Mouse (Mus musculus) neural tube, embryonic 10.5 days (tissue): Measurements from ENCODE around the gene Hoxa13.

Experiments used
- DNase-seq: peaks from one replicate; pipeline ENCODE4 v3.0.0-alpha.2; 2017; ENCODE audit warnings: low spot score; ENCODE audit errors: extremely low spot score

Hoxa13 gene

DNA sequence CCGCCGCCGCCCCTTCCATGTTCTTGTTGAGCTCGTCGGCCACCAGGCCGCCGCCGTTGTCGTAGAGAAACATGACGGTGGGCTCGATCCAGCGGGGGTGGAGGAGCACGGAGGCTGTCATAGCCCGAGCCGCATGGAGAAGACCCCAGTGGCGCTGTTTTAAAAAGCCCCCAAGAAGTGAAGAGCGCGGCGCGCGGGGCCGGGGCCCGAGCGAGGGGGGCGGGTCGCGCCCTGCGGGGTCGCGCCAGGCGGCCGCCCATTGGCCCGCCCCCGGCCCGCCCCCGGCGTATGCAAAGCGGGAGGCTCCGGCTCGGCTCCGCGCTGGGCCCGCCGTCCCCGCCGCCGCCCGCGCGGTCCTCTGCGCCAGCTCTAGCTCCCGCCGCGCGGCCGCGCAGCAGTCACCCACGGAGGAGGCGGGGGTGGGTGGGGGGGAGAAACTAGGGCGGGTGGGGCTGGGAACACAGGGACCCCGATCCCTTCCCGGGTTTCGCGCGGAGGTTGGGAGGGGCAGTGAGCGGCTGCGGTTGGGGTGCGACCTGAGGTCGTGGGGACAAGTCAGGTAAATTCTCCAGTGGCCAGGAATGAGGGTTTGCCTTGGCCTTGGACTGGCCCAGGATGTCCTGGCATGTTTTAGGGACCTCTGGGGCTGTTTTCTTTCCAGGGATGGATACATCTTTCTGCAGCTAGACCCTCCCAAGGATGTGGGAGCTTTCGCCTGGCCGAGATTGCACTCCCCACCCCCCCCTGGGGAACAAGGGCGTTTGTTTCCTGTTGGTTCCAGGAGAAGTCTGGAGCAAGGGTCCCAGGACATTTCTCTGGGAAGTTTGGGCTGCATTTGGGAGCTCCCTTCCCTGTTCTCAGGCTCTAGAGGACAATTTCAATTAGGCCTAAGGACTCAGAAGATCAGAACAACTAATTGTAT is at the start of gene Hoxa13:
Gene Hoxa13 (minus strand): TSS at position 227 of the 922 bp plus-strand sequence.
- DNase-seq: peak; percentile 71

DNA sequence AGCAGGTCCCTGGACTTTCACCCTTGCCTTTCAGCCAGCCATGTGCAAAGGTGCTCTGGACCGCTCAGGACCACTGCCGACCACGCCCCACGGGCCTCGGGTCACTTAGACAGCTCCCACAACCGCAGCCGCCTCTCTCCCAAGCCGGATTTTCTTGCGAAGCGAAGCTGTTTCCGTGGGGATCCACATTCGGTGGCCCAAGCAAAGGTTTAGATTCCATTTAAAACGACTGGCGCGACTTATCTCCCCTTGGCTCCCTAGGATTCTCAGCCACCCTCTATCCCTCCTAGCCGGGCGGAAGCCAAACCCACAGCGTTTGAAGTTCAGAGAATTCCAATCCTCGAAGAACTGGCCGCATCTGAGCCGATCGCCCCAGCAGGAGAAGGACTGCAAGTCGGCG is 49.7 kb upstream of the Hoxa13 start:
- peak; percentile 59 for DNase-seq

DNA sequence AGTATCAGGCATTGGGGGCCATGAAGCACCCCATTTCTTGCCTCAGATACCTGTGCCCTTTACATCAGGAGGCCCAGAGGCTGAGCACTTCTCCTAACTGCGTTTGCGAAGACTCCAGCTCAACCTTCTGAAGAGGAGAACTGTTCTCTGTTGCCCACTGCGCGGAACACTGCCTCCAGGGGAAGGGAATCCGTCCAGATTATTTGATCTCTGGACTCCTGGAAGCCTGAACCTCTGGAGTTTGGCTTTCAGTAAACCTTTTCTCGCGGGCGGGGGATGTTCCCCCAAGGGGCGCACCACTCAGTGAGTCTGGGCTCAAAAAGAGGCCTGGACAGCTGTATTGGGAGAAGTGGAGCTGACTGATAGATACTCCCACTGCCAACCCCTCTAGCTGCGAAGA is 49.1 kb upstream of the Hoxa13 start:
- DNase-seq: peak; percentile 44

DNA sequence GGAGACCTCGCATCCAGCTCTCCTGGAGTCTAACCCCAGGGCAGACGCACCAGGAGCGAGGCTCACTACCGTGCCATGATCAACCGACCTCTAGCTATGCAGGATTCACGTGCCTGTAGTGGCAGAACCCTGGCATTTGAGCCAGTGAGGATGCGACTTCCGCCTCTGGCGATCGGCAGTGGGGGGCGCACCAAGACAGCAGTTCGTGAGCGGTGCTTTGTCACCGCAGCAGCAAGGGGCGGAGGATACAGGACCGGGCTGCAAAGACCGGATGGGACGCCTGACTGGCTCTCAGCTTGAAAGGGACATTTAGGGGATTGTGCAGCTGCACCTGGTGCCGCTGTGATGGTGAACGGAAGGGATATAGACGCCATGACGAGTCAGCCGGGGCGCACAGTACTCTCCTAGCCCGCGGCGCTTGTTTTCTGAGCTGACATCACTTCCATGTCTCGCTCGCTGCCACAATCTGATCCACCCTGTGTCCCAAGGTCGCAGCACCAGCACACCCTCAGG is 45.3 kb upstream of the Hoxa13 start:
- peak; percentile 76 for DNase-seq

DNA sequence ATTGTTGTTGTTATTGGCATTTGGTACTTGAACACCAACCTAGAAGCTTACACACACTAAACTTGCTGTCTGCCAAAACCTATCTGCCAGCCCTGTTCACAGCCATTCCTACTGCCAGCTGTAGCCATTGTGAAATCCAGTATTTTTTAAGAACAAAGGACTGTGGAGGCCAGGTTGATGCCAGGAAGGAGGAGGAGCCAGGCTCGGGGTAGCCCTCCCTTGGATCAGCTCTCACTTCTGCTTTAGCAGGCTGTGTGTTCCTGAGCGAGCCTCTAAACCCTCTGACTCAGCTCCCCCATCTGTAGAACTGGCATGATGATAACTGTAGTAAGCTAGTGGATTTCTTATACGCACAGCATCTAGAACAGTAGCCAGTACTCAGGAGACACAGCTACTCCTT is 42.7 kb upstream of the Hoxa13 start:
- no peak for DNase-seq

DNA sequence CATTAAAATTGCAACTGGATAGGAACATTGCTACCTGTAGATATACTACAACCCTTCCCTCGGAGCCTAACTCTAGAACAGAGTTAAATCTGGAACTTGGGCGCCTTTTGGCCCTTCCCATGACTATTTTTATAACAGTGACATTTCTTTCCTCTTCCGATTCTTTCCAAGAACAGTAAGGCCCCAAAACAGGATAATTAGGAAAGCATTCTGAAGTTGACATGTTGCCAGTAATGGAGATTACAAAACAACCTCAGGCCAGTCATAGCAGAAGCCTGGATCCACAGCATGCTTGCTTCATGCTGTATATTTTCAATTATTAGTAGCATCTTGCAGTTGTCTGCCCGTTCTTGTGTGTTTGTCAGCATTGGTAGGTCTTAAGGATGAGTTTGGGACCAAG is 40.1 kb upstream of the Hoxa13 start:
- DNase-seq: no peak

DNA sequence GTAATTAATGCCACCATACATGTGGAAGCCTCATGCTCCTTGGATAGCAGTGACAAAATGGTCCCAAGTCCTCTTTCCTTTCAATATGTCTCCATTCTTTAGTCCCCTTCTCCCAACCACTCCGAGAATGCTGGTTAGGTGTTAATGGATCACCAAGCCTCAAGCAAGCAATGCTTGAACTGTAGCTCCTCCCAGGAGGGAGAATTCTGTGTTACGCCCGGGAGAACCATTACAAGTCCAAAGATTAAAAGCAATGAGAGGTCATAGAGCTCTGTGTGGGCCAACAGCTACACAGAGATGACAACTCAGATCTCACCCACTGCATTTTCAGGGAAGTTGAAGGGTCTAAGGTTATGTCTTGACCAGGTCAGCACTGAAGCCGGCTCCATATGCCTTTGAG is 37.8 kb upstream of the Hoxa13 start:
- DNase-seq: no peak

DNA sequence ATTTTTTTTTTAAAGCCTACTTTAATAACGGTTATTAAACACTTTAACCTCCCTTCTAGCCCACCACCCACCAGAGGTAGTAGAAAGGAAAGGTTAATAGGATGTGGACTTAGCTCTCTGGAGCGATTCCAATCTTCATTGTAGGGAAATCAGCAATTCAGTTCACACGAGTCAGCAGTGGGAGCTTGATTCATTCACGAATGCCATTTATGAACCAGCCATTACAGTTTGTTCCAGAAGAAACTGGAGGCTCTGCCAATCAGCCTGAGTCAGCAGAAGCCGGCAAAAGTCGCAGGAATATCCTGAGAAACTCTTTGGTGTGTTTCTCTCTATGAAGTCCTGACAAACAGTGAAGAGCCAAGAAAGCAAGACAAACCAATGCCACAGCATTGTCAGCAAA is 33.9 kb upstream of the Hoxa13 start:
- no peak for DNase-seq

DNA sequence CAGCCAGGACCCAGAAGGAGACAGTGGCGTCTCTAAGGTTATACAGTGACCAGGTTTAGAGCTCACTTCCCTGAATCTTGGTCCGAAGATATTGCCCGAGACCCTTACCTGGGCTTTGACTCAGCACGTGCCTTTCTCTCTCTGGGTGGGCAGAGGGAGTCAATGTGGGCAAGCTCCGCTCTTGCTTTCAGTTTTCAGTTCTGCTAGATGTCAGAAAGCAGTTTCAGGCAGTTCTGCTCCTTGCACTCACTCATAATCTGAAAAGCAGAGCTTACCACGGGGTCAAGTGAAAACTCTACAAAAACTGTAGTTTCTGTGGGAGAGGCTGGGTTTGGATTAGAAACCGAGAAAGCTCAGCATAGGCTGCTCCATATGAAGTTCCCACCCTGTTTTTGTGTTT is 31.6 kb upstream of the Hoxa13 start:
- no peak for DNase-seq

DNA sequence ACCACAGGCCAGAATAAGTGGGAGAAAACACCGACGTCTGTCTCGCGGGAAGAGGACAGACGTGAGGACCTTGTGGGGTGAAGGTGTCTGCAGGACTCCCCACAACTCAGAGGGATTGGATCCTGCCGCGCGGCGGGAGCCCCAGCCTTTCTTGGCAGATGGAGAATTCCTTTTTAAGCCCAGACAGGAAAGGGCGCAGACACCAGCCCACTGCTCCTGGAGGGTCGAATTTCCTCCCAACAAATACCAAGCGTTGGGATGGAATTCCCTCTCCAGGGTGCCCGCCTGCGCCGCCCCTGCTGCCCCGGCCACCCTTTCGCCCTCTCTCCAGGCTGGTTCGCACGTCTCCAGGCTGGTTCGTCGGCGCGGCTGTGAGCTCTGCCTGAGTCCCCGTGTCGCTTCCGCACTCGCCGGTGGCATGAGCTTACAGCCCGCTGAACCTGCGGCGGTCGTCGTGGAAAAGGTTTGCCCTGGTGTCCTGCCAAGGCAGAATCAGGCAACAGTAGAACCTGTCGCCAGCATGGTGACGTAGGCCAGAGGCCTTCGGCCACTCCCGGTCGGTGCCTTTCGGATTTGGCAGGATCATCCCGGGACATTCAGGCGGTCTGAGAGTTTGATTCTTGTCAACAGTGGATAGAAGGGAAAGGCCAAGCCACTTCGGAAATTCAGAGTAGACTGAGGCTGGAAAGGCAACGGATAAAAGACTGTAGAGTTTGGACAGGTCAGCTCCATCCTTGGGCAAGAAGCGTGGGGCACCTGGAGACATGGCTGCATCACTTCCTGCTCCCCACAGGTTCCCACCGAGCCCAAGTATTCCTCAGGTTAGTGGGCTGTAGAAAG is 30.6 kb upstream of the Hoxa13 start:
- peak; percentile 72 for DNase-seq

DNA sequence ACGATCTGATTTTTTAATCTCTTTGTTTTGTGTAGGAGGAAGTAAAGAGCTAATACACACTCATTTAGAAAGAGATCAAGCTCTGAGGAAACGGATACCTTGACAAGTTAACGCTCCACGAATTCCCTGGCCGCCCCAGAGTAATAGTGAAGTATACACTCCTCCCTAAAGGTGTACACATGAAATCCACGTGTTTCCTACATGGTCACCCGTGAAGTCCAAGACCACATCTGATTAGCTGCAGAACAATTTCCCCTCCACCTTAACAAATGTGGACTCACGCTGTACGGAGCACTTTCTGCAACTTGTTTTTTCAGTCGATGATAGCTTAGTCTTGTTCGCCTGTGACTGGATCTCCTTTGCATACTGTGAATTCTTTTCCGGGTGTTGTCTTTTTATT is 29.5 kb upstream of the Hoxa13 start:
- peak; percentile 35 for DNase-seq

DNA sequence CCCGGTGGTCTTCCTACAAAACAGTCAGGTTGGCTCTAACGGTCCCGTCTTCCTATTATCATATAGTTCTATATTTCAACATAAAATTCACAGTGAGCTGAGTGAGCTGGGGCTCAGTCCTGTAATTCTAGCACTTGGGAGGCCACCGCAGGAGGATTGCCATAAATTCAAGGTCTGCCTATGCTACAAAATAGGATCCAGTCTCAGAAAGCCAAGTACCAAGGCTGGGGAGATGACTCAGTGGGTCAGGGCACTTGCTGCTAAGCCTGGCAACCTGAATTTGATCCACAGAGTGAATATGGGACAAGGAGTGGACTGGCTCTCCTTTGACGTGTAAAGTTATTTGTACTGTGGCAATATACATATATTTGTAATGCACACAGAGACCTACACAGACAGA is 23.2 kb upstream of the Hoxa13 start:
- no peak for DNase-seq

DNA sequence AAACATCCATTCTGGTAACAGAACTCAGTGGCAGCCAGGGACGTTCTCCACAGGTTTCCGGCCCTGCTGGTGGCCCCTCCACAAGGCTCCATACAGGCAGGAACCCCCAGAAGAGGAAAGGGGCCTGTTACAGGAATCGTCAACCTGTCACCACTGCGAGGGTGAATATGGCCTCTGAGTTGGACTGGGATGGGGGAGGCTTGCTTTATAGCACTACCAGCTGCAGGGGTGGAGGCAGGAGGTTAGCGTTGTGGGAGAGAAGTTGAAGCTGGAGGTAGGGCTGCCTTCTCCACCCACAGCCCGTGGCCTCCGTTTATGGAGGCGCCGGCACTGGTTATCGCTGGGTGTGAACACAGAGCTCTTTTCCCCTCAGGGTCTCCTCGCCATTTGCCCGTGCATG is 20.4 kb upstream of the Hoxa13 start:
- DNase-seq: no peak

DNA sequence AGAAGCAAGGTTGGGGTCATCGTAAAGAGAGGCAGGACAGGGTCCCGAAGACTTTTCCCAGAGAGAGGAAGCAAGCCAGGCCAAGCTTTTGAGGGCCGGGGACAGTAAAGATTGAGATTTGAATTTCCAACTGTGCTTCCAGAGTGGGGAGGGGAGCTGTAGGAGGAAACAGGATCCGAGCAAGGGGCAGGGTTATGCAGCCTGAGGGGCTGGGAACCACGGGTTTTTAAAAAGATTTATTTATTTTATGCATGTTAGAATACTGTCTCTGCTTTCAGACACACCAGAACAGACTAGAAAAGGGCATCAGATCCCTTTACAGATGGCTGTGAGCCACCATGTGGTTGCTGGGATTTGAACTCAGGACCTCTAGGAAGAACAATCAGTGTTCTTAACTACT is 16.2 kb upstream of the Hoxa13 start:
- DNase-seq: no peak

DNA sequence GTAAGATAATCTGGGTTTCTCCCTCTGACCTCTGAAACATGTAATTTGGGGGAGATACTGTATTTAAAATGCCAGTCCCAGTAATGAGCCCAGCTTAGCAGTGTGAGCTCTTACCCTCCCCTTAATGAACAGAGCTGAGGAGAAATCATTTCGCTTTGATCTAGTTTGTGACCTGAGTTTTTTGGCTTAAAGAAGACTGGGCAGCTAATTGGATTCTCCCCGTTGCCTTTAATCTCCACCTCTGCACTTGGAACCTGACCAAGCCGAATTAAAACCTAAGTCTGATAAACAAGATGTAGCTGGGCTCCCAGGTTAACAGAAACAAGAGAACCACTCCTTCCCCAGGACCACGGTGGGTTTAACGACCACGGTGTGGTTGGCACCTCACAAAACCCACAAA is 15.7 kb upstream of the Hoxa13 start:
- no peak for DNase-seq

DNA sequence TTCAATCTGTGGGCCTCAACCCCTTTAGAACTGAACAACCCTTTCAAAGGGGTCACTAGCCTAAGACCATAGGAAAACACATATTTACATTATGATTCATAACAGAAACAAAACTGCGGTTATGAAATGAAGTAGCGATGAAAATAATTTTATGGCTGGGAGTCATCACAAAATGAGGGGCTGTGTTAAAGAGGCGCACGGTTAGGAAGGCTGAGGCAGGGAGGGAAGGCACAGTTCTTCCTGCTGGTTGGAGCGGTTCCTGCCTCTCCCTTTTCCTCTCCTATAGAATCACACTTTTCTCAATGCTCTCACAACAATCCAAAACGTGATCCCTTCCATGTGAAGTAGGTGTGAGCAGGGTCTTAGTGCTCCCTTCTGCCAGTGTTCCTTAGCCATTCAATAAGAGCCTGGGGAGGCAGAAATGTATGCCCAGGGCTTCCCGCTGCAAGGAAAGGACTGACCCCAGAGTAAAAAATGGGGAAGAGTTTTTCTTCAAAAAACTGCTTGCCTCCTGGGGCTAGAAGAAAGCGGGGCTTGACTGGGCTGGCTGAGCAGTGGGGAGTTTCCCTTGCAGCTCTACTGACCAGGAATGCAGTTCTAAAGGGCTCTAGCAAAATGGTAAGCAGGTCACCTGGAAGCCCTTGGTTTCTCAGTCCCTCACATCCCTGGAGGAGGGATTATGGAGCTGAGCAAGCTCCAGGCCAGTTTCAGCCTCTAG is 15.0 kb upstream of the Hoxa13 start:
- no peak for DNase-seq

DNA sequence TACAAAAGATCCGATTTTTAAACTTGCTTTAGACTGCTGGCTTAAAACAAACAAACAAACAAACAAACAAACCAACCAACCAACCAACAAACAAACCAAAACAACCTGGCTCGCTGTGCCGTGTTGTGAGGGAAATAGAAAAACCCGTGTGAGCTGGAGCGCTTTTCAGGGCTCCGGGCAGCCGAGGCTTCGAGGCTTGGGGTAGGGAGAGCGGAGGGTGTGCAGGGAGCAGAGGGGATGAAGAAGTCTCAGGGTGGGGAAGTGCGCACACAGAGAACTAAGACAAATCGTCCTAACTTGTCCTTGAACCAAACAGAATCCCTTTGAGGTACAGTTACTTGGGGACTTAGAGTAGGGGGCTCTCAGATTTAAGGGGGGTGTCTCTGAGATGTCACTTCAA is 13.9 kb upstream of the Hoxa13 start:
- no peak for DNase-seq

DNA sequence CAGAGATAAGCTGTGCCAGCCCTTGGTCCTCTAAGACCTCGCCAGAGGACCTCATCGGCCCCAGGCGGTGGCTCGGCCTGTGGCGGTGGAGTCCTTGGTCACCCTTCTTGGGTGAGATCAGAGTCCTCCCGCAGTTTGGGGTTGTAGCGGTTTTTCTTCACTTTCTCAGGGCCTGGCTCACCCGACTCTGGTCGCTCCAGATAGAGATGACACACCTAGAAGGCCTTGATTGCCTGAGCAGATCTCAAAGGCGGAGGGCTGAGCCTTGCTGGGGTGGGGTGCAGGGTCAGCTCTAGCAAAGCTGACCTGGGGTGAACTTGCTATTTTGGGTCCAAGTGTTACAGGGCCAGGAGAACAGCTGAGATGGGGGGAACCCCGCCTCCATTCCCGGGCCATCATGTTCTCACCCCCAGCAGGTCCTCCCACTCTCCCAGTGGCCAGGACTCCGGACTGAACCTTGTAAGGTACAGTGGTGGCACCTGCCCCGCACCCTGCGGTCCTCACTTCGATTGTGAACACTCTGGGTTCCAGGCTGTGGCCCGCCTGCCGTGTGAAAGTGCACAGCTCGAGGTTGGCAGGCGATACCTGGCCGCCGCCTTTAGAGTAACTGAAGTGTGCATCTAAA is 13.1 kb upstream of the Hoxa13 start:
- DNase-seq: peak; percentile 62

DNA sequence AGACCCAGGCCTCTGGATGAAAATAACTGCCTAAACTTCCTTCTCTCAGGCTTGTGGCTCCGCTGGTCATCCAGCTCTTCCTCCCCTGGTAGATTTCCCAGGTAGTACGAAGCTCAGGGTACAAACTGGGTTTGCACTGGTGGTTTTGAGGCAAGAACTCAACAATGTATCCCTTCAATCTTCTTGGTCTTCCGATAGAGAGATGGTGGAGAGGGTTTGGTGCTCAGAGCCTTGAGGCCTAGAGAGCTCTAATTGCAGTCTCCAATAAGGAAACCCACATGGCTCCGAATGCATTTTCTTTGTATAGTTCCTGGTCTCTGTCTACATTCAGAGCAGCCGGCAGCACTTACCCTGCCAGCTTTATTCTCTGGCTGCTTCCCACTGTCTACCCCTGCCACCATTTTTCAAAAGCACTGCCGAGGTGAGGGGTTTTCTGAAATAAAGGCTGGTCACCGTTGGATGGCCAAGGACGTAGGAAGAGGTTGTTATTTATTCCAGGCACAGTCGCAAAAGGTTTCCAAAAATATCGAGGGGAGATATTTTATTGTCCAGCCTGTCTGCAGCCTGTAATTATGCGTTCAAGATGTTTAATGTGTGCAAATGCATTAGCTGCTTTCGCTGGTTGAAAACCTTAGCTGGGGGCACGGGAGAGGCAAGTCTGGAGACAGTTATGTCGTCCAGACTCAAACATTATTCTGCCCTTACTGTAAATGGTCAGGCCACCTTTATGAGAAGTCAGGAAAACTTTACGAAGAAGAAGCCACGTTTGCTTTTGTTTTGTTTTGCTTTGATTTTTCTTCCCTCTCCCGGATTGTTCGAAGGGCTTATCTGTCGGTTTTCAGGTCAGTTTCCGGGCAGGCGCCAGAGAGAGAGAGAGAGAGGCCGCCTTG is 12.3 kb upstream of the Hoxa13 start:
- peak; percentile 52 for DNase-seq
